Mouse (Mus musculus): ENCODE results near the gene Nup107. TPM values are rescaled to one million over a fixed set of nuclear protein-coding genes. Genes with fewer than 3 reads are reported as not detected.

The Nup107 gene
- polyA plus RNA-seq, 1 experiment from 2014 or later = 64.8 TPM

- WGBS = 92% methylated on average over 17 of the region's 17 CpGs
- Histone ChIP-seq H3K9ac (ENCODE audit: low read length) (no peak overlapping the region), H3K4me1 (replicated peaks; ENCODE audit: control insufficient read depth, insufficient read depth, low read length) (no peaks in the 10 kb centered on the region), H3K36me3 (ENCODE audit: control insufficient read depth, insufficient read depth, low read length) (peaks cover 54% of the 10 kb centered on the region), H3K9me3 (ENCODE audit: control insufficient read depth, low read length) (no peaks in the 10 kb centered on the region), H3K4me3 (ENCODE audit: low read length) (no peak overlapping the region), H3K4me2 (ENCODE audit: low read depth, low read length) (no peak overlapping the region), H3K27ac (ENCODE audit: low read length) (no peak overlapping the region), H3K27me3 (ENCODE audit: control insufficient read depth, insufficient read depth, low read depth, low read length) (no peaks in the 10 kb centered on the region)
- ATAC-seq (ENCODE audit: low read depth) = no peak
These were observed 11.3 kb downstream of the Nup107 start for GRCm38 (mm10) chr10:117781021-117781725.

GRCm38 (mm10) chr10:117780306-117780911 is 12.1 kb downstream of the Nup107 start:
- Histone ChIP-seq H3K27ac (ENCODE audit: low read length) (no peak overlapping the region), H3K4me1 (replicated peaks; ENCODE audit: control insufficient read depth, insufficient read depth, low read length) (no peaks in the 10 kb centered on the region), H3K9me3 (ENCODE audit: control insufficient read depth, low read length) (no peaks in the 10 kb centered on the region), H3K9ac (ENCODE audit: low read length) (no peak overlapping the region), H3K4me2 (ENCODE audit: low read depth, low read length) (no peak overlapping the region), H3K4me3 (ENCODE audit: low read length) (no peak overlapping the region), H3K27me3 (ENCODE audit: control insufficient read depth, insufficient read depth, low read depth, low read length) (no peaks in the 10 kb centered on the region), H3K36me3 (ENCODE audit: control insufficient read depth, insufficient read depth, low read length) (peaks cover 56% of the 10 kb centered on the region)
- no peak for ATAC-seq (ENCODE audit: low read depth)
- 92% methylated on average over 6 of the region's 6 CpGs for WGBS

GRCm38 (mm10) chr10:117779581-117780305 is 12.8 kb downstream of the Nup107 start:
- no peaks in the 10 kb centered on the region for H3K27me3 ChIP-seq (ENCODE audit: control insufficient read depth, insufficient read depth, low read depth, low read length)
- H3K4me1 ChIP-seq (replicated peaks; ENCODE audit: control insufficient read depth, insufficient read depth, low read length) = no peaks in the 10 kb centered on the region
- no peaks in the 10 kb centered on the region for H3K9me3 ChIP-seq (ENCODE audit: control insufficient read depth, low read length)
- 85% methylated on average over 8 of the region's 8 CpGs for WGBS
- no peak overlapping the region for H3K4me3 ChIP-seq (ENCODE audit: low read length)
- H3K27ac ChIP-seq (ENCODE audit: low read length) = no peak overlapping the region
- no peak overlapping the region for H3K4me2 ChIP-seq (ENCODE audit: low read depth, low read length)
- H3K9ac ChIP-seq (ENCODE audit: low read length) = no peak overlapping the region
- H3K36me3 ChIP-seq (ENCODE audit: control insufficient read depth, insufficient read depth, low read length) = peaks cover 55% of the 10 kb centered on the region
- ATAC-seq (ENCODE audit: low read depth) = no peak

GRCm38 (mm10) chr10:117778951-117779350 is 13.6 kb downstream of the Nup107 start:
- peaks cover 58% of the 10 kb centered on the region for H3K36me3 ChIP-seq (ENCODE audit: control insufficient read depth, insufficient read depth, low read length)
- ATAC-seq (ENCODE audit: low read depth) = no peak
- WGBS = 85% methylated on average over 4 of the region's 4 CpGs

GRCm38 (mm10) chr10:117778328-117778910 is 14.1 kb downstream of the Nup107 start:
- Histone ChIP-seq H3K4me1 (replicated peaks; ENCODE audit: control insufficient read depth, insufficient read depth, low read length) (no peaks in the 10 kb centered on the region), H3K36me3 (ENCODE audit: control insufficient read depth, insufficient read depth, low read length) (peaks cover 57% of the 10 kb centered on the region), H3K4me3 (ENCODE audit: low read length) (no peak overlapping the region), H3K9me3 (ENCODE audit: control insufficient read depth, low read length) (no peaks in the 10 kb centered on the region), H3K4me2 (ENCODE audit: low read depth, low read length) (no peak overlapping the region), H3K9ac (ENCODE audit: low read length) (no peak overlapping the region), H3K27me3 (ENCODE audit: control insufficient read depth, insufficient read depth, low read depth, low read length) (no peaks in the 10 kb centered on the region), H3K27ac (ENCODE audit: low read length) (no peak overlapping the region)
- 94% methylated on average over 12 of the region's 12 CpGs for WGBS
- no peak for ATAC-seq (ENCODE audit: low read depth)

More at GRCm38 (mm10) chr10:117778951-117779350, 13.6 kb downstream of the Nup107 start:
- H3K27me3 ChIP-seq (ENCODE audit: control insufficient read depth, insufficient read depth, low read depth, low read length) = no peaks in the 10 kb centered on the region
- H3K4me1 ChIP-seq (replicated peaks; ENCODE audit: control insufficient read depth, insufficient read depth, low read length) = no peaks in the 10 kb centered on the region
- no peak overlapping the region for H3K4me2 ChIP-seq (ENCODE audit: low read depth, low read length)
- H3K9me3 ChIP-seq (ENCODE audit: control insufficient read depth, low read length) = no peaks in the 10 kb centered on the region
- H3K27ac ChIP-seq (ENCODE audit: low read length) = no peak overlapping the region
- H3K9ac ChIP-seq (ENCODE audit: low read length) = no peak overlapping the region
- no peak overlapping the region for H3K4me3 ChIP-seq (ENCODE audit: low read length)

- Histone ChIP-seq H3K9me3 (ENCODE audit: control insufficient read depth, low read length) (no peaks in the 10 kb centered on the region), H3K36me3 (ENCODE audit: control insufficient read depth, insufficient read depth, low read length) (peaks cover 60% of the 10 kb centered on the region), H3K27me3 (ENCODE audit: control insufficient read depth, insufficient read depth, low read depth, low read length) (no peaks in the 10 kb centered on the region), H3K27ac (ENCODE audit: low read length) (no peak overlapping the region), H3K4me1 (replicated peaks; ENCODE audit: control insufficient read depth, insufficient read depth, low read length) (no peaks in the 10 kb centered on the region), H3K4me2 (ENCODE audit: low read depth, low read length) (no peak overlapping the region), H3K4me3 (ENCODE audit: low read length) (no peak overlapping the region), H3K9ac (ENCODE audit: low read length) (no peak overlapping the region)
- no peak for ATAC-seq (ENCODE audit: low read depth)
- 91% methylated on average over 17 of the region's 17 CpGs for WGBS
These were observed 14.8 kb downstream of the Nup107 start for GRCm38 (mm10) chr10:117777501-117778327.

- H3K36me3 ChIP-seq (ENCODE audit: control insufficient read depth, insufficient read depth, low read length) = peaks cover 61% of the 10 kb centered on the region
- H3K9ac ChIP-seq (ENCODE audit: low read length) = no peak overlapping the region
- H3K27ac ChIP-seq (ENCODE audit: low read length) = no peak overlapping the region
- WGBS = 92% methylated on average over 3 of the region's 3 CpGs
- no peak for ATAC-seq (ENCODE audit: low read depth)
- H3K4me1 ChIP-seq (replicated peaks; ENCODE audit: control insufficient read depth, insufficient read depth, low read length) = no peaks in the 10 kb centered on the region
- no peak overlapping the region for H3K4me3 ChIP-seq (ENCODE audit: low read length)
- H3K4me2 ChIP-seq (ENCODE audit: low read depth, low read length) = no peak overlapping the region
- H3K27me3 ChIP-seq (ENCODE audit: control insufficient read depth, insufficient read depth, low read depth, low read length) = no peaks in the 10 kb centered on the region
- H3K9me3 ChIP-seq (ENCODE audit: control insufficient read depth, low read length) = no peaks in the 10 kb centered on the region
These were observed 15.4 kb downstream of the Nup107 start for GRCm38 (mm10) chr10:117777103-117777470.

GRCm38 (mm10) chr10:117776281-117777102 is 16.0 kb downstream of the Nup107 start:
- Histone ChIP-seq H3K27ac (ENCODE audit: low read length) (no peak overlapping the region), H3K4me2 (ENCODE audit: low read depth, low read length) (no peak overlapping the region), H3K9ac (ENCODE audit: low read length) (no peak overlapping the region), H3K36me3 (ENCODE audit: control insufficient read depth, insufficient read depth, low read length) (peaks cover 59% of the 10 kb centered on the region), H3K4me1 (replicated peaks; ENCODE audit: control insufficient read depth, insufficient read depth, low read length) (no peaks in the 10 kb centered on the region), H3K27me3 (ENCODE audit: control insufficient read depth, insufficient read depth, low read depth, low read length) (no peaks in the 10 kb centered on the region), H3K4me3 (ENCODE audit: low read length) (no peak overlapping the region), H3K9me3 (ENCODE audit: control insufficient read depth, low read length) (no peaks in the 10 kb centered on the region)
- ATAC-seq (ENCODE audit: low read depth) = no peak
- 84% methylated on average over 12 of the region's 12 CpGs for WGBS

Data from lung, embryonic 16.5 days (tissue).